Comparison of ENCODE assay signal across 24 mouse cellular contexts in genomic region chr4:86683746-86684145, GRCm38 (mm10). TPM values are rescaled to one million over a fixed set of nuclear protein-coding genes. Genes with fewer than 3 reads are reported as not detected.
DNase-seq lines count a peak whose midpoint lies in the region; TF ChIP-seq lines count a peak whose summit lies in the region.
"Had no signal": no experiment of that assay in that cellular context is flagged by ENCODE, and none has a peak within 500 bp of the region (broad histone marks: within the 10 kb centered on the region; RNA-seq: fewer than 3 reads in every experiment).

No protein-coding gene starts in this region.

- H3K36me3 ChIP-seq in C2C12 (ENCODE audit: control insufficient read depth, insufficient read depth) (no peaks in the 10 kb centered on the region), myocyte (ENCODE audit: control insufficient read depth, insufficient read depth) (no peaks in the 10 kb centered on the region)
- H3K36me3 ChIP-seq: embryonic facial prominence, embryonic 12.5 days; embryonic facial prominence, embryonic 15.5 days; heart, embryonic 12.5 days; heart, embryonic 15.5 days; hindbrain, embryonic 10.5 days; hindbrain, embryonic 13.5 days; intestine, embryonic 15.5 days had no signal

- H3ac ChIP-seq in C2C12 (ENCODE audit: control insufficient read depth, insufficient read length, low read depth), result peak overlapping the region; percentile 40
- no peak overlapping the region for H3ac ChIP-seq in myocyte (ENCODE audit: control insufficient read depth, insufficient read length)

- H3K79me3 ChIP-seq in C2C12 (ENCODE audit: low read depth), result no peaks in the 10 kb centered on the region

- TF ChIP-seq CTCF in C2C12 (IDR thresholded peaks at IDR 0.05; ENCODE audit: control insufficient read depth, insufficient read depth, insufficient read length), result no peak

- DNase-seq in adrenal gland, adult 2 months, result peak; percentile 64
- no peak for DNase-seq in adrenal gland, postnatal 10 days
- DNase-seq in layer of hippocampus, adult 9-11 months, result peak; percentile 16
- no peak for DNase-seq in layer of hippocampus, postnatal 25 days (ENCODE audit: extremely low spot score in 1 of 2, low spot score in 1 of 2)
- no peak for DNase-seq in urinary bladder, postnatal 10 days (ENCODE audit: low spot score)
- DNase-seq in MN1 (ENCODE audit: low spot score), result no peak
- DNase-seq: cerebellum, adult 18-20 months; cerebellum, adult 9-10 months; cerebellum, postnatal 14 days; gastrocnemius, postnatal 10 days; gastrocnemius, postnatal 36 days; heart, postnatal 10 days; heart, postnatal 36 days; kidney, adult 11 months had no signal

- no peak for TF ChIP-seq POLR2A in myocyte (IDR thresholded peaks at IDR 0.05; ENCODE audit: insufficient read length, low read depth)

- H3K79me2 ChIP-seq in C2C12 (ENCODE audit: control insufficient read depth, insufficient read depth) (no peaks in the 10 kb centered on the region), myocyte (ENCODE audit: control insufficient read depth, insufficient read depth) (no peaks in the 10 kb centered on the region)

- peak overlapping the region; percentile 25 for H3K4me2 ChIP-seq in myocyte (ENCODE audit: low read depth)
- H3K4me2 ChIP-seq: embryonic facial prominence, embryonic 12.5 days; embryonic facial prominence, embryonic 15.5 days; forebrain, embryonic 13.5 days; heart, embryonic 12.5 days; heart, embryonic 15.5 days; hindbrain, embryonic 13.5 days; intestine, embryonic 15.5 days had no signal

- H3K4me3 ChIP-seq in C2C12 (ENCODE audit: insufficient read depth, poor library complexity, severe bottlenecking), result no peak overlapping the region
- no peak overlapping the region for H3K4me3 ChIP-seq in myocyte
- H3K4me3 ChIP-seq: embryonic facial prominence, embryonic 12.5 days; embryonic facial prominence, embryonic 15.5 days; forebrain, embryonic 13.5 days; heart, embryonic 12.5 days; heart, embryonic 15.5 days; hindbrain, embryonic 10.5 days; hindbrain, embryonic 13.5 days; intestine, embryonic 15.5 days had no signal

- H3K27me3 ChIP-seq in C2C12 (ENCODE audit: control insufficient read depth, insufficient read depth, insufficient read length), result no peaks in the 10 kb centered on the region
- no peaks in the 10 kb centered on the region for H3K27me3 ChIP-seq in myocyte (ENCODE audit: control insufficient read depth, insufficient read depth, insufficient read length)
- H3K27me3 ChIP-seq: embryonic facial prominence, embryonic 12.5 days; embryonic facial prominence, embryonic 15.5 days; forebrain, embryonic 13.5 days; heart, embryonic 12.5 days; heart, embryonic 15.5 days; hindbrain, embryonic 13.5 days; intestine, embryonic 15.5 days had no signal

TF ChIP-seq in C2C12, 6 proteins besides CTCF, POLR2A, EP300 and RAD21:
- TF ChIP-seq USF1 (IDR thresholded peaks at IDR 0.05; ENCODE audit: low read depth) (no peak), MAX (IDR thresholded peaks at IDR 0.05) (peak; percentile 28)

TF ChIP-seq in myocyte, 11 proteins besides CTCF, POLR2A, EP300 and RAD21:
- no peak for TF ChIP-seq TCF3 (IDR thresholded peaks at IDR 0.05; ENCODE audit: insufficient read length, low read depth)
- no peak for TF ChIP-seq MYOG (IDR thresholded peaks at IDR 0.05; ENCODE audit: control insufficient read depth in 1 of 3, insufficient read depth in 1 of 3, insufficient read length in 2 of 3, low read depth in 2 of 3)
- TF ChIP-seq MAX (IDR thresholded peaks at IDR 0.05; ENCODE audit: low read depth), result no peak
- TF ChIP-seq CEBPB (IDR thresholded peaks at IDR 0.05; ENCODE audit: insufficient read depth, poor library complexity, severe bottlenecking), result no peak
TF ChIP-seq in myocyte: peak in this region for 0.

RNA-seq across cellular contexts. Expression of gene Plin2, which starts 13.9 kb away (rescaled TPM):
- total RNA-seq in adrenal gland, adult 2 months (2021), result 100 to 1,000 TPM; 465 to 481 TPM
- 304 TPM in 2 replicates for polyA plus RNA-seq in adrenal gland, adult 2 months (2012; rRNA removed)
- 100 to 1,000 TPM; 298 to 336 TPM for total RNA-seq in adrenal gland, postnatal 10 days (2021)
- total RNA-seq in layer of hippocampus, postnatal 25 days (2021), result 10 to 100 TPM; 13.1 to 15.0 TPM
- polyA plus RNA-seq in C2C12 (2012; fragmentation: generic; extraction: Trizol) (537 TPM), myocyte (2012; fragmentation: generic; extraction: Trizol) (247 TPM)

Comparison
In these comparisons a context has a peak if more than half of its experiments do, and no peak if none do; other contexts are left out.
1. DNase-seq: peak in adrenal gland, adult 2 months (single experiment) and layer of hippocampus, adult 9-11 months (single experiment); none in adrenal gland, postnatal 10 days (single experiment), layer of hippocampus, postnatal 25 days (0 of 2), urinary bladder, postnatal 10 days (single experiment) and MN1 (single experiment).
2. RNA of gene Plin2, which starts 13.9 kb away (total RNA-seq): 465 to 481 TPM in adrenal gland, adult 2 months and 298 to 336 TPM in adrenal gland, postnatal 10 days; 13.1 to 15.0 TPM in layer of hippocampus, postnatal 25 days; every median in the first group is over 10 times any median in the second.